Mouse (Mus musculus) E14TG2a.4 (cell line): ENCODE data around the gene Dach1.

Experiments
- CTCF ChIP-seq: conservative IDR thresholded peaks from 2 replicates; pipeline ENCODE4 v1.5.1; 2014; ENCODE audit warnings: low read length
- NANOG ChIP-seq: IDR thresholded peaks from 2 replicates; pipeline ENCODE4 v1.6.1; 2014; ENCODE audit warnings: borderline replicate concordance, low read length, mixed read lengths

GRCm38 (mm10) chr14:98077996-98078395, 91.6 kb downstream of the Dach1 start:
- no peak for TF ChIP-seq CTCF
- no peak for TF ChIP-seq NANOG
